Mouse (Mus musculus) hindbrain, embryonic 13.5 days (tissue): ENCODE results near the gene Myrfl. TPM values are rescaled to one million over a fixed set of nuclear protein-coding genes. Genes with fewer than 3 reads are reported as not detected.

Experiments
- ATAC-seq: fragments of 200-750 bp; cut with Nextera tagmentation; 2 replicates; pipeline ENCODE4 v1.8.0; 2017; ENCODE audit warnings: moderate TSS enrichment; ENCODE audit not compliant: low FRiP score
- H3K27ac ChIP-seq: fragments of 300-500 bp; sonication (generic); 2 replicates; pipeline ENCODE4 v1.5.1; 2015; ENCODE audit warnings: inconsistent platforms, mild to moderate bottlenecking, moderate library complexity
- H3K27me3 ChIP-seq: fragments of 300-500 bp; sonication (generic); 2 replicates; pipeline ENCODE4 v1.6.1; 2015; ENCODE audit warnings: mild to moderate bottlenecking, inconsistent platforms
- H3K36me3 ChIP-seq: fragments of 300-500 bp; sonication (generic); 2 replicates; pipeline ENCODE4 v1.6.1; 2015; ENCODE audit warnings: mild to moderate bottlenecking, inconsistent platforms
- H3K4me1 ChIP-seq: fragments of 300-500 bp; sonication (generic); replicated peaks from 2 replicates; pipeline ENCODE4 v1.6.1; 2015; ENCODE audit warnings: inconsistent platforms
- H3K4me2 ChIP-seq: fragments of 300-500 bp; sonication (generic); 2 replicates; pipeline ENCODE4 v1.6.1; 2015; ENCODE audit warnings: inconsistent platforms, mild to moderate bottlenecking, moderate library complexity
- H3K4me3 ChIP-seq: fragments of 300-500 bp; sonication (generic); 2 replicates; pipeline ENCODE4 v1.5.1; 2015; ENCODE audit warnings: mild to moderate bottlenecking, inconsistent platforms
- H3K9ac ChIP-seq: fragments of 300-500 bp; sonication (generic); 2 replicates; pipeline ENCODE4 v1.6.1; 2015; ENCODE audit warnings: mild to moderate bottlenecking, inconsistent platforms
- H3K9me3 ChIP-seq: fragments of 300-500 bp; sonication (generic); 2 replicates; pipeline ENCODE4 v1.6.1; 2016; ENCODE audit warnings: inconsistent platforms
- WGBS: fragments of 180-500 bp; shearing (Covaris S2); methylation state at CpG from one replicate; pipeline ENCODE4 v1.1.7; 2015; 5-methylcytosine and 5-hydroxymethylcytosine counted together
- polyA plus RNA-seq: library from polyadenylated mRNA; unstranded; fragments of >200 nt; fragmentation: Nextera tagmentation; extraction: Ambion mirVana; gene quantifications from 2 replicates; pipeline ENCODE4 v1.2.1, GENCODE M21; 2015

The Myrfl gene
- polyA plus RNA-seq, 1 experiment from 2014 or later, result 0.19 TPM

- Histone ChIP-seq H3K27me3 (no peaks in the 10 kb centered on the region), H3K9me3 (no peaks in the 10 kb centered on the region), H3K4me3 (no peak overlapping the region), H3K36me3 (peaks cover 73% of the 10 kb centered on the region), H3K9ac (no peak overlapping the region), H3K4me1 (no peaks in the 10 kb centered on the region), H3K4me2 (no peak overlapping the region), H3K27ac (no peak overlapping the region)
- no peak for ATAC-seq
- 96% methylated on average over 9 of the region's 9 CpGs for WGBS
Measured at GRCm38 (mm10) chr10:116906794-116907193, 10.1 kb upstream of the Myrfl start.

DNA sequence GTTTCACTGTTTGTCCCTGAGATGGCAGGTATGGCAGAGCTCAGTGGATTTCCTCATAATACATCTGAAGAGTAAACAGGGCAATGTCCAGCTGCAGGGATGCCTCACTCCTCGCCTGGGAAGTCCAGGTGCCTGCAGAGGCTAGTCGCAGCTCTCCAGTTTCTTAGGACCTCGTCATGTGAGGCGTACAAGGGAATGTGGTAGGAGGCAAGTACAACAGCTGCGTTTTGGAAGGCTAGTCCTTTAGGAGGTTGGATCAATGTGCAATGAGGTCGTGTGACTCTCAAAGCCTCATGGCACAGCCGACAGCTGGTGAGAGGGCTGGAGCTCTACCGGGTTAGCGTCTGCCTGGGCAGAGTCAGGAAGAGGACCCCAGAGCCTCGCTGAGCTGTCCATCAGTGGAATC, 7.8 kb upstream of the Myrfl start:
- ATAC-seq, result no peak
- no peak overlapping the region for H3K9ac ChIP-seq
- peaks cover 51% of the 10 kb centered on the region for H3K36me3 ChIP-seq
- no peak overlapping the region for H3K27ac ChIP-seq
- 86% methylated on average over 10 of the region's 10 CpGs for WGBS
- H3K4me2 ChIP-seq, result no peak overlapping the region
- H3K4me3 ChIP-seq, result no peak overlapping the region
- H3K4me1 ChIP-seq, result no peaks in the 10 kb centered on the region
- no peaks in the 10 kb centered on the region for H3K9me3 ChIP-seq
- no peaks in the 10 kb centered on the region for H3K27me3 ChIP-seq

- Histone ChIP-seq H3K4me1 (no peaks in the 10 kb centered on the region), H3K4me3 (no peak overlapping the region), H3K9me3 (no peaks in the 10 kb centered on the region), H3K27me3 (no peaks in the 10 kb centered on the region), H3K27ac (no peak overlapping the region), H3K36me3 (no peaks in the 10 kb centered on the region), H3K9ac (no peak overlapping the region), H3K4me2 (no peak overlapping the region)
- 87% methylated on average over 12 of the region's 12 CpGs for WGBS
- ATAC-seq, result no peak
Measured at GRCm38 (mm10) chr10:116895108-116895833, 1.4 kb downstream of the Myrfl start.

- Histone ChIP-seq H3K4me3 (no peak overlapping the region), H3K36me3 (no peaks in the 10 kb centered on the region), H3K4me2 (no peak overlapping the region), H3K27me3 (no peaks in the 10 kb centered on the region), H3K9ac (no peak overlapping the region), H3K9me3 (no peaks in the 10 kb centered on the region), H3K27ac (no peak overlapping the region), H3K4me1 (no peaks in the 10 kb centered on the region)
- ATAC-seq, result no peak
- WGBS, result 80% methylated on average over 6 of the region's 6 CpGs
Measured at GRCm38 (mm10) chr10:116894540-116894939, 2.2 kb downstream of the Myrfl start.

- no peak for ATAC-seq
- H3K9ac ChIP-seq, result no peak overlapping the region
- H3K9me3 ChIP-seq, result no peaks in the 10 kb centered on the region
- H3K27me3 ChIP-seq, result no peaks in the 10 kb centered on the region
- H3K27ac ChIP-seq, result no peak overlapping the region
- no peaks in the 10 kb centered on the region for H3K36me3 ChIP-seq
- H3K4me2 ChIP-seq, result no peak overlapping the region
- WGBS, result 17% methylated on average over 3 of the region's 3 CpGs
- no peaks in the 10 kb centered on the region for H3K4me1 ChIP-seq
- no peak overlapping the region for H3K4me3 ChIP-seq
Measured at GRCm38 (mm10) chr10:116893753-116894152, 3.0 kb downstream of the Myrfl start.

GRCm38 (mm10) chr10:116890587-116890986, 6.1 kb downstream of the Myrfl start:
- no peak overlapping the region for H3K27ac ChIP-seq
- no peak overlapping the region for H3K9ac ChIP-seq
- no peaks in the 10 kb centered on the region for H3K36me3 ChIP-seq
- no peak overlapping the region for H3K4me2 ChIP-seq
- H3K4me1 ChIP-seq, result no peaks in the 10 kb centered on the region
- no peaks in the 10 kb centered on the region for H3K9me3 ChIP-seq
- H3K4me3 ChIP-seq, result no peak overlapping the region
- no peaks in the 10 kb centered on the region for H3K27me3 ChIP-seq
- 34% methylated on average over 5 of the region's 5 CpGs for WGBS
- peak; percentile 83 for ATAC-seq

GRCm38 (mm10) chr10:116884552-116884951, 12.2 kb downstream of the Myrfl start:
- Histone ChIP-seq H3K9ac (no peak overlapping the region), H3K27ac (no peak overlapping the region), H3K4me3 (no peak overlapping the region), H3K36me3 (no peaks in the 10 kb centered on the region), H3K9me3 (no peaks in the 10 kb centered on the region), H3K4me2 (no peak overlapping the region), H3K4me1 (no peaks in the 10 kb centered on the region), H3K27me3 (no peaks in the 10 kb centered on the region)
- 88% methylated on average over 3 of the region's 3 CpGs for WGBS
- ATAC-seq, result no peak

DNA sequence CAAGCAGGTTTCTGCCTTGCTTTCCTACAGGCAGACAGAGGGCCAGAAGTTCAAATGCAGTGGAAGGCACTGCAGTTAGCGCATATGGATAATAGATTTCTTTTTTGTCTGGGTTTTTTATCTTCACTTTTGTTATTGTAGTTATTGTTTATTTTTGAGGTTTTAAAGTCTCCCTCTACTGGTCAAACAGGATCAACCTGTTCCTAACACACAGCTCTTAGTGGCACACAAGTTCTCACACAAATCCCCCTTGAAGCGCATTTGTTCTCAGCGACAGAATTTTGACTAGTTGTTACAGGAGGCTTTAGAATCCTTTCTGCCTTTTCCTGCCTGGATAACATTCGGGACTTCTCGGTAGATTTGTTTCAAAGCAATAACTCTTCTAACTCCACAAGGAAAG, 13.2 kb downstream of the Myrfl start:
- Histone ChIP-seq H3K9ac (no peak overlapping the region), H3K27ac (no peak overlapping the region), H3K27me3 (no peaks in the 10 kb centered on the region), H3K4me2 (no peak overlapping the region), H3K4me3 (no peak overlapping the region), H3K36me3 (no peaks in the 10 kb centered on the region), H3K4me1 (no peaks in the 10 kb centered on the region), H3K9me3 (no peaks in the 10 kb centered on the region)
- WGBS, result 81% methylated on average over 5 of the region's 5 CpGs
- ATAC-seq, result no peak

GRCm38 (mm10) chr10:116877436-116877835, 19.3 kb downstream of the Myrfl start:
- Histone ChIP-seq H3K36me3 (no peaks in the 10 kb centered on the region), H3K27ac (no peak overlapping the region), H3K4me1 (no peaks in the 10 kb centered on the region), H3K27me3 (no peaks in the 10 kb centered on the region), H3K9me3 (no peaks in the 10 kb centered on the region), H3K4me3 (no peak overlapping the region), H3K4me2 (no peak overlapping the region), H3K9ac (no peak overlapping the region)
- WGBS, result 89% methylated on average over 4 of the region's 4 CpGs
- ATAC-seq, result no peak

DNA sequence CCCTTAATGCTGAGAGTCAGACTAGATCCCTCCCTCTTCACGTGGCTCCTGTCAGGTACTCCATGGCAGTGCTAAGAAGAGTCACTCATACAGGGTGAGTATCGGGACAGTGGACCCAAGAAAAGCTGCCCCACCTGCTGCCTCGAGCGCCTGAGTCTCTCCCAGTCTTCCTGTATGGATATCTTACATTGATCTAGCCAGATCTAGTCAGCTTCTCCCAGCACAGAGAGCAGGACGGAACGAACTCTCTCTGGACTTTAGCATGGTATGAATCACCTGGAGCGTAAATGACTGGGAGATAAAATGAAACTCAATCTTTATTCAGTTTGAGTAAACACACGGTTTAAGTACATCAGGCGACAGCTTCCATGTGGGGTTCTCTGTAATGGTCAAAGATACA, 22.2 kb downstream of the Myrfl start:
- no peak overlapping the region for H3K9ac ChIP-seq
- WGBS, result 90% methylated on average over 9 of the region's 9 CpGs
- H3K36me3 ChIP-seq, result no peaks in the 10 kb centered on the region
- no peaks in the 10 kb centered on the region for H3K9me3 ChIP-seq
- no peak overlapping the region for H3K27ac ChIP-seq
- no peak overlapping the region for H3K4me3 ChIP-seq
- 0 out of 2 replicates have a peak, but pooled peaks cover 8% of the 10 kb centered on the region for H3K4me1 ChIP-seq
- ATAC-seq, result no peak
- no peak overlapping the region for H3K4me2 ChIP-seq
- no peaks in the 10 kb centered on the region for H3K27me3 ChIP-seq

GRCm38 (mm10) chr10:116872016-116872410, 24.7 kb downstream of the Myrfl start:
- Histone ChIP-seq H3K36me3 (no peaks in the 10 kb centered on the region), H3K9ac (no peak overlapping the region), H3K4me3 (no peak overlapping the region), H3K4me1 (0 out of 2 replicates have a peak, but pooled peaks cover 8% of the 10 kb centered on the region), H3K27me3 (no peaks in the 10 kb centered on the region), H3K27ac (no peak overlapping the region), H3K9me3 (no peaks in the 10 kb centered on the region), H3K4me2 (peak overlapping the region; percentile 2; the same call in 1 of the 2 replicates)
- WGBS, result 62% methylated on average over 14 of the region's 14 CpGs
- peak; percentile 7; the same call in 1 of the 2 replicates for ATAC-seq

DNA sequence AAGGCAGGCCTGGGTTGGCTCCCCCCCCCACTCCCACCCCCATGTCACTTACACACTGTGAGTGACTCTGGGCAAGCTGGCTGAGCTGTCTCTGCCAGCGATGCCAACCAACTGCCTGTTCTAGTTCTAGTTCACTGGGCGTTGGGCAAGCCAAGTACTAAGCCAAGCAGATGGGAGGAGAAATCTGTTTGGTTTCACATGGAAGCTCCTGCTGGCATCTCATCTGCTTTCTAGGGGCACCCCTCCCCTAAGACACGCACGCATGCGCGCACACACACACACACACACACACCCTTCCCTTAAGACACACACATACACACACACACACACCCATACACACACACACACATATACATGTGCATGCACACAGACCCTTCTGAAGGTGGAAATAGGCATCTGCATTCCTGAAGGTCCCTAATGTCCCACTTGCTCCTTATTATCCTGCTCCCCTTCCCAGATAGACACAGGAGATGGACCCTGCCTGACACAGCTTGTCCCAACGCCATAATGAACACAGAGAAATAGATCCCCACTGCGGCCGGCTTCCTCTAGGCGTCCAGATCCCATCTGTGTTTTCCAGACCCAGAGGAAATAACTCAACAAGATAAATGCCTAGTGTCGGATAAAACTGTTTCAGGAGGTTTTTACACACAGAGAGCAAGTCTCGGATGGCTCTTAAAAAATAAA, 25.2 kb downstream of the Myrfl start:
- H3K27me3 ChIP-seq, result no peaks in the 10 kb centered on the region
- no peaks in the 10 kb centered on the region for H3K9me3 ChIP-seq
- no peak overlapping the region for H3K9ac ChIP-seq
- no peak overlapping the region for H3K4me3 ChIP-seq
- peak overlapping the region; percentile 2; the same call in 1 of the 2 replicates for H3K4me2 ChIP-seq
- peak; percentile 46; the same call in 1 of the 2 replicates for ATAC-seq
- 0 out of 2 replicates have a peak, but pooled peaks cover 8% of the 10 kb centered on the region for H3K4me1 ChIP-seq
- no peaks in the 10 kb centered on the region for H3K36me3 ChIP-seq
- WGBS, result 70% methylated on average over 12 of the region's 12 CpGs
- no peak overlapping the region for H3K27ac ChIP-seq

GRCm38 (mm10) chr10:116870819-116871218, 25.9 kb downstream of the Myrfl start:
- Histone ChIP-seq H3K36me3 (no peaks in the 10 kb centered on the region), H3K27ac (no peak overlapping the region), H3K9me3 (no peaks in the 10 kb centered on the region), H3K9ac (no peak overlapping the region), H3K4me2 (no peak overlapping the region), H3K27me3 (no peaks in the 10 kb centered on the region), H3K4me3 (no peak overlapping the region), H3K4me1 (0 out of 2 replicates have a peak, but pooled peaks cover 8% of the 10 kb centered on the region)
- no peak for ATAC-seq
- 87% methylated on average over 6 of the region's 6 CpGs for WGBS
